Mouse (Mus musculus) olfactory bulb, adult 2 months (tissue): ENCODE data around the gene Enox1.

ENCODE experiments used
- CTCF ChIP-seq: fragments of 200-500 bp; IDR thresholded peaks from 2 replicates; pipeline ENCODE4 v1.5.1; 2012; ENCODE audit warnings: low read depth, mild to moderate bottlenecking, low read length, moderate library complexity; ENCODE audit not compliant: insufficient read depth
- POLR2A ChIP-seq: fragments of 200-500 bp; IDR thresholded peaks from 2 replicates; pipeline ENCODE4 v1.6.1; 2012; ENCODE audit warnings: mild to moderate bottlenecking, low read depth, low read length, moderate library complexity; ENCODE audit not compliant: insufficient read depth

DNA sequence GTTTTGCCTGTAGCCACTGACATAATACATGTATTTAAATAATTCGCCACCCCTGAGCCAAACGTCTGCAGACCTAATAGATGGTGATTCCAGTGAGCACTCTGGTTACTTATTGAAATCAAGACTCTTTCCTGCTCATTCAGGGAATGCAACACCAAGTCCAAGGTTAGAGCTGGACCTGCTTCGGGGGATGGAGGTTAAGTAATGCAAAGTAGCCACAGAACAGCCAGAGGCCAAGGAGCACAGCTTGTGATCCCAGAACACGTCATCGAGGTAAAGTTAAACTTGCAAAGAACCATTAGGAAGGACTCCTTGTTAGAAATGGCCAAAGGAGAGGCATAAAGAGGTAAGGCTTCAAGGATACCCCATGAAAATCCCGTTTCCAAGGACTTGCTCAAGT is 6.0 kb upstream of the Enox1 start:
- TF ChIP-seq CTCF: no peak
- no peak for TF ChIP-seq POLR2A
